Mouse (Mus musculus): ENCODE data around the gene Ciart. TPM values are rescaled to one million over a fixed set of nuclear protein-coding genes. Genes with fewer than 3 reads are reported as not detected.

Gene Ciart
- total RNA-seq, 1 experiment from 2014 or later = 9.3 TPM

DNA sequence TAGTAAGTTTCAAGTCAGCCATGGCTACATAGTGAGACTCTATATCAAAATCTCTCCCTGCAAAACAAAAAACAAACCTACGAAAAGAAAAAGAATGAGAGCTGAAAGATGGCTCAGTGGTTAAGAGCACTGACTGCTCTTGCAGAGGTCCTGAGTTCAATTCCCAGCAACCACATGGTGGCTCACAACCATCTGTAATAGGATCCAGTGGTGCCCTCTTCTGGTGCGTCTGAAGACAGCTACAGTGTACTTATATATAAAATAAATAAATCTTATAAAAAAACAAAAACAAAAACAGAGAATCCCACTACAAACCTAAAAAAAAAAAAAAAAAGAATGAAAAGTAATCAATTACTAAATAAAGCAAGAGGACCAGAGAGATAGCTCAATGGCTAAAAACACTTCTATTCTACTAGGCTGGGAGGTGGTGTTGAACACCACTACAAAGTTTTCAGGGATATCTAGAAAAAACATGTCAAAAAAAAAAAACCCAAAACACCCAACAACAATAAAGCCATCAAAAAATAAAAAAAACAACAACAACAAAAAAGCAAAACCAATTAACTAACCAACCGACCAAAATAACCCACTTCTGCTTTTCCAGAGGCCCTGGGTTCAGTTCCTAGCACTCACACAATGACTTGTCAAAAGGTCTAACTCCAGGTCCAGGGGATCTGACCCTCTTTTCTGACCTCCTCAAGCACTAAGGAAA, 39.4 kb downstream of the Ciart start:
- ATAC-seq (replicated peaks in 1 of 2; ENCODE audit: insufficient read depth in 1 of 2, low FRiP score in 2 of 2, low TSS enrichment in 1 of 2, low read depth in 1 of 2, poor library complexity in 2 of 2, severe bottlenecking in 2 of 2) = no peak

DNA sequence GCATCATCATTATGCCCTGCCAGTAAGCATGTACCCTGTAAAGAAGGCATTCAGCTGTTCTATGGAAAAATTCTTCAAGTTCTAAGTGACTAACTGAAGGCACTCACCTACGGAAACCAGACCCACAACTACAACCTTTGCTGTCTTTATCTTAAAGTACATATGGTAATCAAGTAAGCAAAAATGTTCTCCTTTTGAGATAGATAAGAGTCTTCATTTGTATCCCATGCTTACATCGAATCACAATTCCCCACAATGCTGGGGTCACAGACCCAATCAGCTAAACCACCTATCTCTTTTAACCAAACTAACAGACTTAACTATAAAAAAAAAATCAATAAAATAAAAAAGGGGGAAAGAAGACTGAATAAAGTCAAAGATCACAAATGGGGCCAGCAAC, 42.8 kb downstream of the Ciart start:
- no peak for ATAC-seq (replicated peaks in 1 of 2; ENCODE audit: insufficient read depth in 1 of 2, low FRiP score in 2 of 2, low TSS enrichment in 1 of 2, low read depth in 1 of 2, poor library complexity in 2 of 2, severe bottlenecking in 2 of 2)

DNA sequence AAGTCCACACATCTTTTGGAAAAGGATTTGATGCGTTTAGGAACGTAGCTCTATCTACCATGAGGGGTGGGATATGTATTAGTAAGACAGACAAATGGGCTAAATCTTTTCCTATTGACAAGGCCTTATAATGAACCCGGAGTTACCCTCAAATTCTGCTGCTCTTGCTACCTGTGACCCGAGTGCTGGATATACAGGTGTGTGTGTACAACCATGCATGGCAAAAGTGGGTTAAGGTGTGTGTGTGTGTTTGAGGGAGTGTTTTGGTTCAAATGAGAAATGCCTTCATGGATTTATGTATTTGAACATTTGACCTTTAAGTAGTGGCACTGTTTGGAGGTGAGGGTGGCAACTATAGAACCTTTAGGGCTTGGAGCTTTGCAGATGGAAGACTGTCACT, 53.0 kb downstream of the Ciart start:
- ATAC-seq (replicated peaks in 1 of 2; ENCODE audit: insufficient read depth in 1 of 2, low FRiP score in 2 of 2, low TSS enrichment in 1 of 2, low read depth in 1 of 2, poor library complexity in 2 of 2, severe bottlenecking in 2 of 2) = no peak

Other genes with a start within 250 kb of the Ciart start
- gene Mcl1, start 223.5 kb downstream of the Ciart start, total RNA-seq (2017) = 285 and 320 TPM in 2 replicates
- gene Adamtsl4, start 194.3 kb downstream of the Ciart start, total RNA-seq (2017) = 0.13 TPM in 1 of 2 replicates, not detected in the other
- gene Ecm1, start 142.7 kb downstream of the Ciart start, total RNA-seq (2017) = 0.75 and 4.1 TPM in 2 replicates
- 44.8 and 45.2 TPM in 2 replicates for gene Tars2, start 122.0 kb downstream of the Ciart start, total RNA-seq (2017)
- 30.7 and 32.6 TPM in 2 replicates for gene Rprd2, start 63.4 kb downstream of the Ciart start, total RNA-seq (2017)
- 42.8 and 46.1 TPM in 2 replicates for gene Prpf3, start 26.4 kb downstream of the Ciart start, total RNA-seq (2017)
- 215 and 264 TPM in 2 replicates for gene Mrps21, start 10.7 kb downstream of the Ciart start, total RNA-seq (2017)
- 103 and 119 TPM in 2 replicates for gene BC028528, start 9.8 kb upstream of the Ciart start, total RNA-seq (2017)
- 22.3 and 28.0 TPM in 2 replicates for gene Aph1a, start 11.7 kb upstream of the Ciart start, total RNA-seq (2017)
- not detected in 2 replicates for gene Car14, start 22.4 kb upstream of the Ciart start, total RNA-seq (2017)
- 228 and 484 TPM in 2 replicates for gene Anp32e, start 47.0 kb upstream of the Ciart start, total RNA-seq (2017)
- gene Plekho1, start 113.8 kb upstream of the Ciart start, total RNA-seq (2017) = 37.5 and 41.6 TPM in 2 replicates
- 14.0 and 29.1 TPM in 2 replicates for gene Vps45, start 176.2 kb upstream of the Ciart start, total RNA-seq (2017)
- gene Otud7b, start 222.3 kb upstream of the Ciart start, total RNA-seq (2017) = 24.3 and 34.7 TPM in 2 replicates